Comparison of ENCODE assay signal across 27 mouse cellular contexts in the genomic region with DNA sequence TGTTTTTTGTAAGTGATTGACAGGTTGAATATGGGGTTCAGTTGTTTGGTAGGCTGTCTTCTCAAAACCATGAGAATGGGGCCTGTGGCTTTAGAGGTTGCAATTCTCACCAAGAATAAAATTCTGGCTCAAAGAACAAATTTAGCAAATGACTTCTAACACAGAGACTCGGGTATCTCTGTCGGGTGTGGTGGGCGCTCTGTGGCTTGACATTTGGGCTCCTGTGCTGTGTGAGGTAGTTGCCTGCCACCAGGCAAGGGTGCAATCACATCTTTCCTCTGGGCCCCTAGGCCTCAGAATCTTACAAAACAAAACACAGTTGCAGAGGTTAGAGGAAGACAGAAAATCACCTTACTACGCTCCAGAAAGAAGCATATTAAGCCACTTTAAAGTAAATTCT. TPM values are rescaled to one million over a fixed set of nuclear protein-coding genes. Genes with fewer than 3 reads are reported as not detected.
DNase-seq lines count a peak whose midpoint lies in the region; ATAC-seq lines count a peak whose summit lies in the region.
"Had no signal": no experiment of that assay in that cellular context is flagged by ENCODE, and none has a peak within 500 bp of the region (broad histone marks: within the 10 kb centered on the region; RNA-seq: fewer than 3 reads in every experiment).

No protein-coding gene starts in this region.

- 81% methylated on average over 4 of the region's 4 CpGs for WGBS in forebrain, embryonic 15.5 days

- peak; percentile 18 for ATAC-seq in CD4-positive, CD25-positive, alpha-beta regulatory T cell, adult 4 months
- ATAC-seq in forebrain, embryonic 15.5 days (replicated peaks), result no peak
- ATAC-seq: hindbrain, embryonic 16.5 days; intestine, postnatal 0 days; Patski had no signal

- H3K9ac ChIP-seq in forebrain, embryonic 15.5 days (replicated peaks), result no peak overlapping the region
- H3K9ac ChIP-seq: embryonic facial prominence, embryonic 12.5 days; limb, embryonic 15.5 days; liver, embryonic 15.5 days; lung, embryonic 15.5 days; stomach, embryonic 15.5 days had no signal

- H3K9me3 ChIP-seq in forebrain, embryonic 15.5 days, result no peaks in the 10 kb centered on the region
- H3K9me3 ChIP-seq: embryonic facial prominence, embryonic 12.5 days; hindbrain, embryonic 10.5 days; limb, embryonic 15.5 days; liver, embryonic 15.5 days; lung, embryonic 15.5 days; stomach, embryonic 15.5 days had no signal

- no peak overlapping the region for H3K27ac ChIP-seq in forebrain, embryonic 15.5 days (replicated peaks)
- H3K27ac ChIP-seq: embryonic facial prominence, embryonic 12.5 days; hindbrain, embryonic 10.5 days; left cerebral cortex, adult 2 months; limb, embryonic 15.5 days; liver, embryonic 15.5 days; lung, embryonic 15.5 days; stomach, embryonic 15.5 days had no signal

- peak; percentile 26 to 29 for DNase-seq in spleen, postnatal 36 days (ENCODE audit: low spot score in 2 of 2)
- DNase-seq in spleen, postnatal 10 days (ENCODE audit: low spot score in 2 of 2), result no peak
- peak; percentile 73 for DNase-seq in induced T-regulatory cell, adult 2 months (ENCODE audit: low read depth)
- peak; percentile 55 for DNase-seq in thymus, postnatal 4 days
- DNase-seq in right cerebral cortex, adult 18-20 months, result no peak
- DNase-seq: adrenal gland, adult 8-10 months; cerebellum, adult 11-12 months; cerebellum, postnatal 14 days; gastrocnemius, postnatal 25 days; left cerebral cortex, postnatal 4 days; lung, postnatal 4 days; midbrain, embryonic 14.5 days; right cerebral cortex, postnatal 14 days had no signal

- no peak overlapping the region for H3K4me2 ChIP-seq in forebrain, embryonic 15.5 days (replicated peaks)
- H3K4me2 ChIP-seq: embryonic facial prominence, embryonic 12.5 days; heart, embryonic 11.5 days; limb, embryonic 15.5 days; liver, embryonic 15.5 days; lung, embryonic 15.5 days; stomach, embryonic 15.5 days had no signal

- no peaks in the 10 kb centered on the region for H3K36me3 ChIP-seq in forebrain, embryonic 15.5 days
- H3K36me3 ChIP-seq: embryonic facial prominence, embryonic 12.5 days; G1E; hindbrain, embryonic 10.5 days; limb, embryonic 15.5 days; liver, embryonic 15.5 days; lung, embryonic 15.5 days; stomach, embryonic 15.5 days had no signal

- no peak overlapping the region for H3K4me3 ChIP-seq in forebrain, embryonic 15.5 days
- H3K4me3 ChIP-seq: embryonic facial prominence, embryonic 12.5 days; hindbrain, embryonic 10.5 days; left cerebral cortex, adult 2 months; limb, embryonic 15.5 days; liver, embryonic 15.5 days; lung, embryonic 15.5 days; stomach, embryonic 15.5 days had no signal

- no peaks in the 10 kb centered on the region for H3K27me3 ChIP-seq in forebrain, embryonic 15.5 days
- H3K27me3 ChIP-seq: embryonic facial prominence, embryonic 12.5 days; limb, embryonic 15.5 days; liver, embryonic 15.5 days; lung, embryonic 15.5 days; Patski; stomach, embryonic 15.5 days had no signal

- H3K4me1 ChIP-seq in forebrain, embryonic 15.5 days, result peaks cover 41% of the 10 kb centered on the region
- H3K4me1 ChIP-seq: liver, embryonic 15.5 days; stomach, embryonic 15.5 days had no signal

RNA-seq across cellular contexts. Expression of a gene that starts 43.6 kb away (rescaled TPM):
- polyA plus RNA-seq in CD4-positive, CD25-positive, alpha-beta regulatory T cell, adult 4 months (2017; shearing (Covaris generic)), result 100 to 1,000 TPM; 208 to 272 TPM
- polyA plus RNA-seq in forebrain, embryonic 15.5 days (2015; fragmentation: Nextera tagmentation; extraction: Ambion mirVana), result 14.3 and 18.6 TPM in 2 replicates
- polyA plus RNA-seq: G1E had no signal

Comparison
In these comparisons a context has a peak if more than half of its experiments do, and no peak if none do; other contexts are left out.
1. DNase-seq: peak in spleen, postnatal 36 days (2 of 2), induced T-regulatory cell, adult 2 months (single experiment) and thymus, postnatal 4 days (single experiment); none in spleen, postnatal 10 days (0 of 2) and right cerebral cortex, adult 18-20 months (single experiment).
2. RNA of a gene that starts 43.6 kb away (polyA plus RNA-seq): 208 to 272 TPM in CD4-positive, CD25-positive, alpha-beta regulatory T cell, adult 4 months; 14.3 to 18.6 TPM in forebrain, embryonic 15.5 days; every median in the first group is over 10 times any median in the second.